ENCODE assay signal across 8 mouse cellular contexts in the genomic region with DNA sequence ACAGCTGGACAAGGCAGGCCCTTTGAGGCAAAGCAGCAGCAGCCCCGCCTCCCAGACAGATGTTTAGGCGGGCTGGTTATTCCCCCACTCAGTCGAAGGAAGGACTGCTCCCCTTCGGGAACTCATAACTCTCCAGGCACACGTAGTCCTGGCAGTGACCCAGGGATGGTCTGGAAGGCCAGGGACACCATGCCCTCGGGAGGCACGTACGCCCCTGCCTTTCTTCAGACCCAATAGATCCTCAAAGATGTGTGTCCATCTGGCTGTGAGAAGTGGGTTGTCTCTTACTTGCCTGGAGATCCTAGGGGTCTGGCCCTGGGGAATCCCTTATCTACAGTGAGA. TPM values are rescaled to one million over a fixed set of nuclear protein-coding genes. Genes with fewer than 3 reads are reported as not detected.
DNase-seq lines count a peak whose midpoint lies in the region; ATAC-seq and TF ChIP-seq lines count a peak whose summit lies in the region.

No protein-coding gene starts in this region.

- ATAC-seq in embryonic facial prominence, embryonic 13.5 days (ENCODE audit: insufficient number of reproducible peaks, insufficient read depth, low FRiP score, low TSS enrichment, low read depth): no peak
- ATAC-seq in intestine, embryonic 15.5 days: no peak
- no peak; the same call in 1 of the 2 replicates for ATAC-seq in neural tube, embryonic 12.5 days (ENCODE audit: low FRiP score, low read depth)
- ATAC-seq in activated CD4-positive, CD25-positive, alpha-beta regulatory T cell, adult 4 months: no peak

- H3K27me3 ChIP-seq in embryonic facial prominence, embryonic 13.5 days: no peaks in the 10 kb centered on the region
- no peaks in the 10 kb centered on the region for H3K27me3 ChIP-seq in intestine, embryonic 15.5 days (replicated peaks)
- H3K27me3 ChIP-seq in neural tube, embryonic 12.5 days (replicated peaks): no peaks in the 10 kb centered on the region

- intact Hi-C loops in left cerebral cortex, adult 2 months (cut with DNase I): loop anchor here (5.0 kb wide), 1 partner anchor 50 kb away; a partner anchor contains a TSS
- intact Hi-C loops in left cerebral cortex, postnatal 14 days (cut with DNase I): no loop called here
- intact Hi-C loops in left cerebral cortex, postnatal 36 days (cut with DNase I): no loop called here

- peaks cover 27% of the 10 kb centered on the region for H3K4me1 ChIP-seq in embryonic facial prominence, embryonic 13.5 days
- peaks cover 49% of the 10 kb centered on the region for H3K4me1 ChIP-seq in intestine, embryonic 15.5 days (replicated peaks)
- H3K4me1 ChIP-seq in neural tube, embryonic 12.5 days: peaks cover 20% of the 10 kb centered on the region

- peak overlapping the region; percentile 92 for H3K4me2 ChIP-seq in embryonic facial prominence, embryonic 13.5 days
- peak overlapping the region; percentile 83 for H3K4me2 ChIP-seq in intestine, embryonic 15.5 days (replicated peaks)
- H3K4me2 ChIP-seq in neural tube, embryonic 12.5 days (replicated peaks): peak overlapping the region; percentile 82

- peak overlapping the region; percentile 41; the same call in 1 of the 2 replicates for H3K27ac ChIP-seq in left cerebral cortex, adult 2 months
- H3K27ac ChIP-seq in embryonic facial prominence, embryonic 13.5 days: peak overlapping the region; percentile 89
- H3K27ac ChIP-seq in intestine, embryonic 15.5 days: peak overlapping the region; percentile 91
- H3K27ac ChIP-seq in neural tube, embryonic 12.5 days: peak overlapping the region; percentile 46; the same call in 1 of the 2 replicates

- H3K9ac ChIP-seq in embryonic facial prominence, embryonic 13.5 days: peak overlapping the region; percentile 82
- peak overlapping the region; percentile 17 for H3K9ac ChIP-seq in intestine, embryonic 15.5 days
- peak overlapping the region; percentile 38 for H3K9ac ChIP-seq in neural tube, embryonic 12.5 days

- no peak for TF ChIP-seq CTCF in left cerebral cortex, adult 2 months (IDR thresholded peaks at IDR 0.05)

- DNase-seq in left cerebral cortex, adult 2 months (ENCODE audit: extremely low spot score in 1 of 2, low spot score in 2 of 2): no peak
- DNase-seq in left cerebral cortex, postnatal 14 days (ENCODE audit: low spot score in 2 of 2): no peak
- no peak for DNase-seq in thymus, postnatal 25 days
- no peak for DNase-seq in left cerebral cortex, postnatal 36 days (ENCODE audit: low spot score in 2 of 2)

- no peaks in the 10 kb centered on the region for H3K9me3 ChIP-seq in embryonic facial prominence, embryonic 13.5 days
- no peaks in the 10 kb centered on the region for H3K9me3 ChIP-seq in intestine, embryonic 15.5 days
- H3K9me3 ChIP-seq in neural tube, embryonic 12.5 days: no peaks in the 10 kb centered on the region; the same call in 1 of the 2 replicates

- H3K4me3 ChIP-seq in left cerebral cortex, adult 2 months: peak overlapping the region; percentile 36
- peak overlapping the region; percentile 63 for H3K4me3 ChIP-seq in embryonic facial prominence, embryonic 13.5 days
- H3K4me3 ChIP-seq in intestine, embryonic 15.5 days (replicated peaks): peak overlapping the region; percentile 64
- H3K4me3 ChIP-seq in neural tube, embryonic 12.5 days: peak overlapping the region; percentile 43

- H3K36me3 ChIP-seq in embryonic facial prominence, embryonic 13.5 days: peaks cover 16% of the 10 kb centered on the region
- peaks cover 4% of the 10 kb centered on the region; the same call in 1 of the 2 replicates for H3K36me3 ChIP-seq in intestine, embryonic 15.5 days
- H3K36me3 ChIP-seq in neural tube, embryonic 12.5 days: peaks cover 17% of the 10 kb centered on the region

- 11% methylated on average over 8 of the region's 8 CpGs for WGBS in embryonic facial prominence, embryonic 13.5 days
- WGBS in intestine, embryonic 15.5 days: 10% methylated on average over 8 of the region's 8 CpGs
- 11% methylated on average over 8 of the region's 8 CpGs for WGBS in neural tube, embryonic 12.5 days

RNA-seq across cellular contexts. Expression of a gene that starts 6.4 kb away (rescaled TPM):
- 1 to 10 TPM in 1 of 2 experiments, under 1 TPM in 1; 0.94 to 1.3 TPM for total RNA-seq in left cerebral cortex, adult 2 months (2021)
- under 1 TPM in 1 of 2 experiments, not detected in 1; 0.47 TPM for total RNA-seq in left cerebral cortex, postnatal 14 days (2021)
- 32.9 and 40.0 TPM in 2 replicates for polyA plus RNA-seq in embryonic facial prominence, embryonic 13.5 days (2015; fragmentation: Nextera tagmentation; extraction: Ambion mirVana)
- 63.7 and 70.0 TPM in 2 replicates for polyA plus RNA-seq in intestine, embryonic 15.5 days (2015; fragmentation: Nextera tagmentation; extraction: Ambion mirVana)
- 37.1 and 38.7 TPM in 2 replicates for polyA plus RNA-seq in neural tube, embryonic 12.5 days (2016; fragmentation: Nextera tagmentation; extraction: Ambion mirVana)
- 10 to 100 TPM in 1 of 2 experiments, 1 to 10 TPM in 1; 8.3 to 14.2 TPM for polyA plus RNA-seq in activated CD4-positive, CD25-positive, alpha-beta regulatory T cell, adult 4 months (2017; shearing (Covaris generic))
- total RNA-seq in left cerebral cortex, postnatal 36 days (2021): 1 to 10 TPM in 1 of 2 experiments, under 1 TPM in 1; 0.70 to 1.3 TPM

RNA-seq across cellular contexts. Expression of a gene that starts 6.5 kb away (rescaled TPM):
- 10 to 100 TPM; 70.5 to 77.2 TPM for total RNA-seq in left cerebral cortex, adult 2 months (2021)
- 10 to 100 TPM; 65.9 to 66.6 TPM for total RNA-seq in left cerebral cortex, postnatal 14 days (2021)
- 78.5 and 82.0 TPM in 2 replicates for polyA plus RNA-seq in embryonic facial prominence, embryonic 13.5 days (2015; fragmentation: Nextera tagmentation; extraction: Ambion mirVana)
- 61.9 and 62.1 TPM in 2 replicates for polyA plus RNA-seq in intestine, embryonic 15.5 days (2015; fragmentation: Nextera tagmentation; extraction: Ambion mirVana)
- 88.0 and 92.7 TPM in 2 replicates for polyA plus RNA-seq in neural tube, embryonic 12.5 days (2016; fragmentation: Nextera tagmentation; extraction: Ambion mirVana)
- 10 to 100 TPM; 51.4 to 60.8 TPM for polyA plus RNA-seq in activated CD4-positive, CD25-positive, alpha-beta regulatory T cell, adult 4 months (2017; shearing (Covaris generic))
- total RNA-seq in left cerebral cortex, postnatal 36 days (2021): 10 to 100 TPM; 64.4 to 78.0 TPM

RNA-seq across cellular contexts. Expression of a gene that starts 8.2 kb away (rescaled TPM):
- not detected for total RNA-seq in left cerebral cortex, adult 2 months (2021)
- total RNA-seq in left cerebral cortex, postnatal 14 days (2021): not detected
- polyA plus RNA-seq in embryonic facial prominence, embryonic 13.5 days (2015; fragmentation: Nextera tagmentation; extraction: Ambion mirVana): 2.8 and 3.4 TPM in 2 replicates
- polyA plus RNA-seq in intestine, embryonic 15.5 days (2015; fragmentation: Nextera tagmentation; extraction: Ambion mirVana): 3.5 and 3.6 TPM in 2 replicates
- polyA plus RNA-seq in neural tube, embryonic 12.5 days (2016; fragmentation: Nextera tagmentation; extraction: Ambion mirVana): 2.5 and 3.8 TPM in 2 replicates
- polyA plus RNA-seq in activated CD4-positive, CD25-positive, alpha-beta regulatory T cell, adult 4 months (2017; shearing (Covaris generic)): 1 to 10 TPM; 5.6 to 5.9 TPM
- total RNA-seq in left cerebral cortex, postnatal 36 days (2021): not detected

RNA-seq across cellular contexts. Expression of a gene that starts 28.1 kb away (rescaled TPM):
- 1 to 10 TPM; 3.9 to 5.0 TPM for total RNA-seq in left cerebral cortex, adult 2 months (2021)
- 1 to 10 TPM; 3.6 to 4.5 TPM for total RNA-seq in left cerebral cortex, postnatal 14 days (2021)
- polyA plus RNA-seq in embryonic facial prominence, embryonic 13.5 days (2015; fragmentation: Nextera tagmentation; extraction: Ambion mirVana): 11.6 and 13.3 TPM in 2 replicates
- polyA plus RNA-seq in intestine, embryonic 15.5 days (2015; fragmentation: Nextera tagmentation; extraction: Ambion mirVana): 5.1 and 5.4 TPM in 2 replicates
- 11.2 TPM in 2 replicates for polyA plus RNA-seq in neural tube, embryonic 12.5 days (2016; fragmentation: Nextera tagmentation; extraction: Ambion mirVana)
- polyA plus RNA-seq in activated CD4-positive, CD25-positive, alpha-beta regulatory T cell, adult 4 months (2017; shearing (Covaris generic)): 1 to 10 TPM; 1.4 to 1.9 TPM
- 1 to 10 TPM; 3.5 to 4.7 TPM for total RNA-seq in left cerebral cortex, postnatal 36 days (2021)

RNA-seq across cellular contexts. Expression of a gene that starts 28.3 kb away (rescaled TPM):
- total RNA-seq in left cerebral cortex, adult 2 months (2021): 100 to 1,000 TPM; 219 to 244 TPM
- 100 to 1,000 TPM; 249 to 272 TPM for total RNA-seq in left cerebral cortex, postnatal 14 days (2021)
- polyA plus RNA-seq in embryonic facial prominence, embryonic 13.5 days (2015; fragmentation: Nextera tagmentation; extraction: Ambion mirVana): 99.8 and 110 TPM in 2 replicates
- 92.9 and 107 TPM in 2 replicates for polyA plus RNA-seq in intestine, embryonic 15.5 days (2015; fragmentation: Nextera tagmentation; extraction: Ambion mirVana)
- 114 and 121 TPM in 2 replicates for polyA plus RNA-seq in neural tube, embryonic 12.5 days (2016; fragmentation: Nextera tagmentation; extraction: Ambion mirVana)
- polyA plus RNA-seq in activated CD4-positive, CD25-positive, alpha-beta regulatory T cell, adult 4 months (2017; shearing (Covaris generic)): 1 to 10 TPM; 1.7 to 4.7 TPM
- 100 to 1,000 TPM; 256 to 304 TPM for total RNA-seq in left cerebral cortex, postnatal 36 days (2021)

Comparison
In these comparisons a context has a peak if more than half of its experiments do, and no peak if none do; other contexts are left out.
1. H3K27ac ChIP-seq: peak in every context shown above with its lines; median percentile 91 in intestine, embryonic 15.5 days; 89 in embryonic facial prominence, embryonic 13.5 days; 46 in neural tube, embryonic 12.5 days; 41 in left cerebral cortex, adult 2 months.
2. H3K9ac ChIP-seq: peak in every context shown above with its lines; median percentile 82 in embryonic facial prominence, embryonic 13.5 days; 38 in neural tube, embryonic 12.5 days; 17 in intestine, embryonic 15.5 days.